Mouse (Mus musculus) limb, embryonic 14.5 days (tissue): Measurements from ENCODE around the gene Dscam. TPM values are rescaled to one million over a fixed set of nuclear protein-coding genes. Genes with fewer than 3 reads are reported as not detected.

Source experiments
- ATAC-seq: fragments of 200-750 bp; cut with Nextera tagmentation; 2 replicates; pipeline ENCODE4 v1.8.0; 2017; ENCODE audit warnings: low read depth, moderate number of reproducible peaks, moderate TSS enrichment; ENCODE audit not compliant: low FRiP score
- DNase-seq: peaks from one replicate; pipeline ENCODE4 v3.0.0-alpha.2; 2015; ENCODE audit warnings: low spot score
- H3K27ac ChIP-seq: fragments of 300-500 bp; sonication (generic); replicated peaks from 2 replicates; pipeline ENCODE4 v1.5.1; 2014; ENCODE audit warnings: low read depth, mild to moderate bottlenecking, low read length, moderate library complexity, mixed read lengths
- H3K27me3 ChIP-seq: fragments of 300-500 bp; sonication (generic); 2 replicates; pipeline ENCODE4 v1.6.1; 2014; ENCODE audit warnings: low read length, mixed read lengths; ENCODE audit not compliant: control insufficient read depth, insufficient read depth
- H3K36me3 ChIP-seq: fragments of 300-500 bp; sonication (generic); 2 replicates; pipeline ENCODE4 v1.6.1; 2014; ENCODE audit warnings: mild to moderate bottlenecking, low read length, moderate library complexity, mixed read lengths; ENCODE audit not compliant: control insufficient read depth, insufficient read depth
- H3K4me1 ChIP-seq: fragments of 300-500 bp; sonication (generic); 2 replicates; pipeline ENCODE4 v1.6.1; 2014; ENCODE audit warnings: antibody characterized with exemption, low read length, mixed read lengths; ENCODE audit not compliant: control insufficient read depth, insufficient read depth
- H3K4me2 ChIP-seq: fragments of 300-500 bp; sonication (generic); replicated peaks from 2 replicates; pipeline ENCODE4 v1.6.1; 2014; ENCODE audit warnings: low read depth, mild to moderate bottlenecking, low read length, moderate library complexity; ENCODE audit not compliant: severe bottlenecking
- H3K4me3 ChIP-seq: fragments of 300-500 bp; sonication (generic); replicated peaks from 2 replicates; pipeline ENCODE4 v1.5.1; 2014; ENCODE audit warnings: low read length
- H3K9ac ChIP-seq: fragments of 300-500 bp; sonication (generic); 2 replicates; pipeline ENCODE4 v1.6.1; 2014; ENCODE audit warnings: mild to moderate bottlenecking, low read depth, low read length, moderate library complexity; ENCODE audit not compliant: severe bottlenecking
- H3K9me3 ChIP-seq: fragments of 300-500 bp; sonication (generic); 2 replicates; pipeline ENCODE4 v1.6.1; 2016; ENCODE audit warnings: low read length; ENCODE audit not compliant: control insufficient read depth
- POLR2A ChIP-seq: fragments of 200-500 bp; IDR thresholded peaks from 2 replicates; pipeline ENCODE4 v1.8.0; 2012; ENCODE audit warnings: inconsistent platforms, mild to moderate bottlenecking, moderate library complexity, borderline replicate concordance; ENCODE audit not compliant: insufficient read depth, insufficient read length; ENCODE audit errors: extremely low read depth
- WGBS: fragments of 180-500 bp; shearing (Covaris S2); extraction: QIAGEN DNeasy Blood & Tissue Kit; methylation state at CpG from one replicate; pipeline ENCODE4 v1.1.7; 2014; 5-methylcytosine and 5-hydroxymethylcytosine counted together
- polyA plus RNA-seq, 2 experiments: library from polyadenylated mRNA; depleted of rRNA in 1 of 2; stranded (reverse) in 1 of 2; unstranded in 1 of 2; fragments of >200 nt; fragmentation: Nextera tagmentation in 1 of 2; extraction: Ambion mirVana in 1 of 2; gene quantifications; 2 replicates each; pipeline versions ENCODE4 v1.2.1 to v1.2.3; 2012 to 2014

The Dscam gene
- polyA plus RNA-seq, 2 experiments, result 0.17 to 0.20 TPM

DNA sequence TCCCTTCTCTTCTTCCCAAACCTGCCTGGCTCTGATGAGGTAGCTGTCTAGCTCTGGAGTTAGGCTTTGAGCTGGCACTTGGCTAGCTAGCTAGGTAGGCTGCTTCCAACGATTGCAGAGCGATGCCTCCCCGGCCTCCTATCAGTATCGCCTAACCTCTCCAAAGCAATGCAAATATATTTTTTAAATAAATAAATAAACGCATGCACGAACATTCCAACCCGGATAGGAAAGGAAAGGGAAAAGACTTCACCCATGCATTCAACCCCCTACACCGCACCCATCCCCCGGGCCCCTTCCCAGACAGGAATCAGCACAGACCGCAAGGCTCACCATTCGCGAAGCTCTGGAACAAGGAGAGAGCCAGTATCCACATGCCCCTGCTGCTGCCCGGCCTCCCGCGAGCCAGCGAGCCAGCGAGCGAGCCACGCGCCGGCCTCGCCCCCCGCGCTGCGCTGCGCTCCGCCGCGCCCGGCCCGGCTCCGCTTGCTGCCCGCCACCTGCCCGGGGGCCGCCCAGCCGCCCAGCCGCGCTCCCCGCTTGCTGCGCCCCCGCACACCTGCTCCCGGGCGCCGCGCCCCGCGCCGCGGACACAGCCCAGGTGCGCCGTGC is 545 bp downstream of the Dscam start:
- H3K27me3 ChIP-seq, result peaks cover 55% of the 10 kb centered on the region
- no peaks in the 10 kb centered on the region for H3K9me3 ChIP-seq
- peak overlapping the region; percentile 91 for H3K4me2 ChIP-seq
- peak overlapping the region; percentile 48 for H3K4me3 ChIP-seq
- peak overlapping the region; percentile 36; the same call in 1 of the 2 replicates for H3K9ac ChIP-seq
- DNase-seq (no peak), ATAC-seq (no peak)
- peaks cover 4% of the 10 kb centered on the region for H3K4me1 ChIP-seq
- no peaks in the 10 kb centered on the region for H3K36me3 ChIP-seq
- no peak for TF ChIP-seq POLR2A
- H3K27ac ChIP-seq, result no peak overlapping the region
- WGBS, result 2% methylated on average over 33 of the region's 51 CpGs

DNA sequence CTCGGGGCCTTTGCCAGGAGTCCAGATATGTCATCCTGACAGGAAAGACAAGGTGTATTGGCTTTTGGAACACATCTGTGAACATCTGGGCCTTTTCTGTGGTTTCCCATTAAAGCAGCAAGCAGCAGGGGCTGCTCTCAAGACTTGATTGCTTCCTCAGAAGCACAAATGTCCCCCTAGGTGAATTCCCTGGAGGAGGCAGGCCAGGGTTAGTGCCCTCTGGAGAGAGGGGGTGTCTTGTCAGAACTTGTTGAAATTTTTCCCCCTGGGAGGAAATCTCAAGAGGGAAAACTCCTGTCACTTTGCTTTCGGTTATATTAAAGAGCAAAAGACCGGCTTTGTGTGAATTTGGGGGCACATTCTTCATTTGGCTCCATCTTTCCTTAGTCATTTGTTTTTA is 1.9 kb downstream of the Dscam start:
- no peaks in the 10 kb centered on the region for H3K36me3 ChIP-seq
- H3K9me3 ChIP-seq, result no peaks in the 10 kb centered on the region
- no peak overlapping the region for H3K9ac ChIP-seq
- ATAC-seq (no peak), DNase-seq (no peak)
- peaks cover 62% of the 10 kb centered on the region for H3K27me3 ChIP-seq
- WGBS, result 27% methylated on average over 3 of the region's 3 CpGs
- H3K4me3 ChIP-seq, result no peak overlapping the region
- no peak overlapping the region for H3K4me2 ChIP-seq
- no peak for TF ChIP-seq POLR2A
- H3K27ac ChIP-seq, result no peak overlapping the region
- H3K4me1 ChIP-seq, result peaks cover 4% of the 10 kb centered on the region

DNA sequence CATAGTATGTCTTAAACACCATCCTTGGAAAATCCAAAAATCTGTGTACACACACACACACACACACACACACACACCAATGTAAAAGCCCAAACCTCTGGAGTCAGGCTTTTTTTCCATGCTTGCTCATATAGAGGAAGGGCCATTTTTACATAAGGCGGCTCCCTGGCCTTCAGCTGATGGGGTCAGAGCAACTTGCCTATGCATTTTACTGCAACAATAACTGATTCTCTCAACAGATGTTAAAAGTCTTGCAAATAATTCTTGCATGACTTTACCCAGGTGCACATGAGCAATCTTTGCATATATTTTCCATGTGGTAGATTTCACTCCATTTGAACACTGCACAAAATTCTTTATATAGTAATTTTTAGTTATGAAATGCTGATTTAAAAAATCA is 2.5 kb downstream of the Dscam start:
- Histone ChIP-seq H3K36me3 (no peaks in the 10 kb centered on the region), H3K4me2 (no peak overlapping the region), H3K4me1 (peaks cover 4% of the 10 kb centered on the region), H3K9ac (no peak overlapping the region), H3K9me3 (no peaks in the 10 kb centered on the region), H3K27me3 (peaks cover 62% of the 10 kb centered on the region), H3K4me3 (no peak overlapping the region), H3K27ac (no peak overlapping the region)
- 95% methylated on average over 1 of the region's 1 CpGs for WGBS
- DNase-seq, result no peak
- TF ChIP-seq POLR2A, result no peak
- no peak for ATAC-seq

DNA sequence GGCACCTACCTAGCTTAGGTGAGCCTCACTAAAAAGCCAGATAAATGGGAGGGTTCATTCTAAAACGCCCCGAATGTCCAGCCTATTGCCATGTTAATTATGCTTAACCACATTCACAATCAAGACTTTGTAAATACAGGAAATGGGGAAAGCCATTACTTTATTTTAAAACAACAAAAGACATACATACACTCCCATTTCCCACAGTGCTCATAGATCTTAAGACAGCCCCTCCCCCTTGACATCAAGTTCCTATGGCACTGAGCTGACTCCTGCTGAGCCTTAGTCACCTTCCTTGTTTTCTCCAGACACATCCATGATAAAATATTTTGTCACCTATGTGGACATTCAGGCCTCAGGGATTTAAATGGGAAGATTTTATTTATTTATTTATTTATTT is 4.4 kb downstream of the Dscam start:
- 43% methylated on average over 2 of the region's 2 CpGs for WGBS
- no peak overlapping the region for H3K4me3 ChIP-seq
- peaks cover 50% of the 10 kb centered on the region for H3K27me3 ChIP-seq

DNA sequence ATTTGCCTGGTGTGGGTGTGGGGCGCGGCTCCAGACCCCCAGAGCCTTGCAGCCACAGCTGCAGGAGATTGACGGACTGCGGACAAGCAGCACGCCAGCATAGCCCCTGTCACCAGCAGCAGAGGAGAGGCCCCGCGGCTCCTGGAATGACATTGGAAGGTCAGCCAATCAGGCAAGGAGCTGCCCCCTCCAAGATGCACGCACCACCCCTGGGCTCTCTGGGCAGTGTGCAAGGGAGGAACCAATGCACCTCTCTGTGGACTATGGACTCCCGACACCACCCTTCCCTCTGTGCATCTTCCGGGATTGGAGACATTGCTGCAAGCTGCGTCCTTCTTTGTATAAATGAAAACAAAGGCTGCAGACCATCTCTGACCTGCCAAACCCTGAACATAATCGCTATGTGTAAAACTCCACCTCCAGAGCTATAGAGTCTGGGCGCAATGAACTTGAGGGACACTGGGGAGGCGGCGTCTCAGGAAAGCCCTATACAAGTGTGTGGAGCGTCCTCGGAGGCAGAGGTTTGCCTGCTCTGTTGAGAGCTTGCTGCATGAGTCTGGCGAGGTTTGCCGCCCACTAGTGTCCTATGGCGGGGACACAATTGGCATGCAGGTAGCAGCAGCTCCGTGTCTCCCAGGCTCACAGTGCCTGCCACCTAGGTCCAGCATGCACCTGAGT is 5.0 kb downstream of the Dscam start:
- TF ChIP-seq POLR2A, result no peak
- Histone ChIP-seq H3K4me3 (peak overlapping the region; percentile 30), H3K36me3 (no peaks in the 10 kb centered on the region), H3K27me3 (peaks cover 44% of the 10 kb centered on the region), H3K9ac (0 out of 2 replicates have a peak overlapping the region, but pooled peaks have one; percentile 28), H3K4me2 (peak overlapping the region; percentile 58), H3K9me3 (no peaks in the 10 kb centered on the region), H3K4me1 (peaks cover 4% of the 10 kb centered on the region), H3K27ac (no peak overlapping the region)
- DNase-seq (peak; percentile 57), ATAC-seq (peak; percentile 76; the same call in 1 of the 2 replicates)
- 2% methylated on average over 21 of the region's 21 CpGs for WGBS

More for the DNA sequence above, 4.4 kb downstream of the Dscam start:
- TF ChIP-seq POLR2A, result no peak
- no peak overlapping the region for H3K27ac ChIP-seq
- H3K9me3 ChIP-seq, result no peaks in the 10 kb centered on the region
- ATAC-seq, result no peak
- peak overlapping the region; percentile 58; the same call in 1 of the 2 replicates for H3K4me2 ChIP-seq
- H3K36me3 ChIP-seq, result no peaks in the 10 kb centered on the region
- no peak for DNase-seq
- H3K9ac ChIP-seq, result no peak overlapping the region
- H3K4me1 ChIP-seq, result peaks cover 4% of the 10 kb centered on the region
